Mouse (Mus musculus) left cerebral cortex, adult 6 months (tissue): ENCODE data around the gene Krt76. TPM values are rescaled to one million over a fixed set of nuclear protein-coding genes. Genes with fewer than 3 reads are reported as not detected.

Experiments
- long read RNA-seq, 2 experiments: library from polyadenylated mRNA; unstranded; transcript quantifications; one replicate each; pipeline ENCODE4 v2.0.0; 2019 to 2020
- polyA plus RNA-seq: library from polyadenylated mRNA; unstranded; fragments of <200 nt; fragmentation: Nextera tagmentation; gene quantifications from 2 replicates; pipeline ENCODE4 v1.2.3, GENCODE M21; 2021

The Krt76 gene
- not detected in 2 replicates for polyA plus RNA-seq
- long read RNA-seq, experiment 1, partial matches to known transcripts: 1 of 1 reads
- long read RNA-seq, experiment 1, other reads (novel, unspliced or antisense): 0 of 1 reads
- long read RNA-seq, experiment 2: 0 reads

GRCm38 (mm10) chr15:101892820-101893219 is at the start of gene Krt76:
Krt76 (minus strand) TSS chr15:101892920.

DNA sequence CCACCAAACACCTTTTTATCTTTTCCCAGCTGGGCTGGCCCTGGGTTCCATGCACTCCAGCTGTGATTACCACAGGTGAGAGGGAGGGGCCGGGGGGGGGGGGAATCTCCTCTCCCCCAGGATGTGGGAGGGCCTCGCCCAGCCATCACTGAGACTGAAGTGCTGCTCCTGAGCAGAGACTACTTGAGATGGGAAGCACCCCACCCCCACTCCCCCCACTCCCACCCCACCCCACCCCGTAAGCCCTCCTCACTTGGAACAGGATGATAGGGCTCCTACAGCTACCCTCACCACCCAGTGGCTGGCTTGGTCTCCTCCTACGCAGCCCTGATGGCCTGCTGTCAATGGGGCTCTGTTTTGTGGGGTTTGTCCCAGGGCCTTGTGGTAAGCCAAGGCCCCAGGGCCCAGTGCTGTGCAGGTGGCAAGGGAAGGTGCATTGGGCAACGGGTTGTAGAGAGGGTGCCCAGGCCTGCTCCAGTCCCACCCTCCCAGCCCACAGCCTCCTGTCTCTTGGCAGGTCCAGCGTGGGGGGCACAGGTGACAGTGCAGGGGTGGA is 47.6 kb upstream of the Krt76 start, which contains the start of gene Krt79:
Gene Krt79, minus strand, starts transcription at position 51 of the 556 bp plus-strand sequence.

GRCm38 (mm10) chr15:101924635-101925034 is 31.9 kb upstream of the Krt76 start, which contains the start of gene Krt4:
Krt4 (minus strand) TSS chr15:101924735.

DNA sequence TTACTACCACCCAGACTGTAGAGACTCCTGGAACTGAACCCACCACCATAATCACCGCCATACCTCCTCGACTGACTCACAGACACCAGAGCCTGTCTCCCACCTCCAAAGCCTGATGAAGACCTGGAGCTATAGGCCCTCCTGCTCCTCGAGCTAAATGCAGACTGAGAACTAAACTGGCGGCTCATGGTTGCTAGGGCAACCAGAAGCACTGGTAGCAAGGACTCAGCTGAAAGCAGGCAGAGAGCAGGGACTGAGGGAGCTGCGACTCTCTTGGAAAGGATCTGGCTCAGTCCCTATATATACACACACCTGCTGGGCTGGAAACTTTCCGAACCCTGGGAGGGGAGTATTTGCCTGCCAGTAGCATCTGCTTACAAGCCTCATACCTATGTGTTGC is 23.3 kb downstream of the Krt76 start, which contains the start of gene Krt77:
Gene Krt77, minus strand, starts transcription at position 275 of the 400 bp plus-strand sequence.

DNA sequence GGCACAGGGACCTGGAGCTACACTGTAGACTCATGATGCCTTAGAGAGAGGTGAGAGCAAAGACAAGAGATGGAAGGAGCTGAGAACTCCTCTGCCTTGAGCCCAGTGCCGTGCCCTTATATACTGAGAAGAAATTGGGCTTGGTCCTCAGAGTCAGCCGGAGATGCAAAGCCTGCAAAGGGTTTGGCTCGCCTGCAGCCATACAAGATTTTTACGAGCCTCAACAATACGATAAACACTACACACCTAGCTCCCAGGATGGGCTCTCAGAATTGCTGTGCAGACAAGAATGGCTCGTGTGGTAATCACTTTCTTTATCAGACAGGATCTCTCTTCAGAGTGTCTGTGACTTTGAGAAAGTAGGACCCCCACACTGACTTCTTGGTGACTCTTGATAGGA is 42.0 kb downstream of the Krt76 start, which contains the start of gene Krt1:
Gene Krt1, minus strand, starts transcription at position 101 of the 400 bp plus-strand sequence.

Other genes starting within 250 kb of the Krt76 start
- gene Gm5478, start 245.5 kb downstream of the Krt76 start, polyA plus RNA-seq: not detected in 2 replicates
- gene Krt6b, start 212.6 kb downstream of the Krt76 start, polyA plus RNA-seq: not detected in 2 replicates
- not detected in 2 replicates for gene Krt6a, start 198.6 kb downstream of the Krt76 start, polyA plus RNA-seq
- not detected in 2 replicates for gene Krt5, start 180.0 kb downstream of the Krt76 start, polyA plus RNA-seq
- gene Krt71, start 149.8 kb downstream of the Krt76 start, polyA plus RNA-seq: not detected in 2 replicates
- not detected in 2 replicates for gene Krt72, start 106.5 kb downstream of the Krt76 start, polyA plus RNA-seq
- gene Krt73, start 90.6 kb downstream of the Krt76 start, polyA plus RNA-seq: 0.33 and 0.61 TPM in 2 replicates
- 0.10 and 0.15 TPM in 2 replicates for gene Krt2, start 74.8 kb downstream of the Krt76 start, polyA plus RNA-seq
- gene Krt1, start 42.1 kb downstream of the Krt76 start, polyA plus RNA-seq: 1.9 and 3.6 TPM in 2 replicates
- 2.5 and 3.3 TPM in 2 replicates for gene Krt77, start 23.2 kb downstream of the Krt76 start, polyA plus RNA-seq
- gene Krt4, start 31.8 kb upstream of the Krt76 start, polyA plus RNA-seq: not detected in 2 replicates
- 0.12 TPM in 1 of 2 replicates, not detected in the other for gene Krt79, start 47.4 kb upstream of the Krt76 start, polyA plus RNA-seq
- not detected in 2 replicates for gene Krt78, start 61.4 kb upstream of the Krt76 start, polyA plus RNA-seq
- gene Krt8, start 111.6 kb upstream of the Krt76 start, polyA plus RNA-seq: 0.09 and 0.16 TPM in 2 replicates
- 0.41 and 1.1 TPM in 2 replicates for gene Krt18, start 135.3 kb upstream of the Krt76 start, polyA plus RNA-seq
- 63.4 and 70.1 TPM in 2 replicates for gene Eif4b, start 180.9 kb upstream of the Krt76 start, polyA plus RNA-seq
- 4.7 and 7.1 TPM in 2 replicates for gene Tns2, start 207.5 kb upstream of the Krt76 start, polyA plus RNA-seq
- 30.7 and 78.8 TPM in 2 replicates for gene Spryd3, start 243.3 kb upstream of the Krt76 start, polyA plus RNA-seq